Mouse (Mus musculus) cerebellum, postnatal 10 days (tissue): ENCODE measurements at regions not wholly inside any gene's neighbourhood (a gene's known extent, or its start where the extent isn't known, plus 50 kb on each side); places are given as distances from the start of the nearest gene placed in this dataset.
"Not testable (repeated sequence)": the region's sequence is repeated elsewhere in the genome, so short reads cannot be mapped to it uniquely, and the experiment has no call there.

Experiments
- DNase-seq, 2 experiments: peaks; one replicate each; pipeline ENCODE4 v3.0.0; 2021; ENCODE audit warnings: mixed read lengths in 2 of 2

- no peak for DNase-seq
These were observed 397.7 kb downstream of the Isl1 start for GRCm38 (mm10) chr13:115911524-115912459.

GRCm38 (mm10) chr13:115910866-115911449 lies 398.5 kb downstream of the Isl1 start:
- DNase-seq: no peak

- DNase-seq: no peak
These were observed 428.9 kb downstream of the Isl1 start for GRCm38 (mm10) chr13:115880616-115881015.

GRCm38 (mm10) chr13:115860480-115860879 lies 449.0 kb downstream of the Isl1 start:
- no peak for DNase-seq

- DNase-seq: no peak
These were observed 452.9 kb downstream of the Isl1 start for GRCm38 (mm10) chr13:115856632-115857031.

- DNase-seq: no peak
These were observed 456.7 kb downstream of the Isl1 start for GRCm38 (mm10) chr13:115852689-115853356.

GRCm38 (mm10) chr13:115843121-115843520 lies 466.4 kb downstream of the Isl1 start:
- peak in 1 of 2 experiments; percentile 9 for DNase-seq

- peak; percentile 2 to 13 for DNase-seq
These were observed 473.2 kb downstream of the Isl1 start for GRCm38 (mm10) chr13:115836203-115836768.

- DNase-seq: no peak
These were observed 484.3 kb downstream of the Isl1 start for GRCm38 (mm10) chr13:115825191-115825590.

- DNase-seq: no peak
These were observed 487.0 kb downstream of the Isl1 start for GRCm38 (mm10) chr13:115822527-115822926.

GRCm38 (mm10) chr13:115814211-115814610 lies 495.3 kb downstream of the Isl1 start:
- no peak for DNase-seq

- no peak for DNase-seq
These were observed 510.2 kb downstream of the Isl1 start for GRCm38 (mm10) chr13:115799294-115799693.

GRCm38 (mm10) chr13:115751271-115751670 lies 558.2 kb downstream of the Isl1 start:
- no peak for DNase-seq

- DNase-seq: not testable (repeated sequence)
These were observed 567.4 kb downstream of the Isl1 start for GRCm38 (mm10) chr13:115742080-115742479.

- no peak for DNase-seq
These were observed 581.5 kb downstream of the Isl1 start for GRCm38 (mm10) chr13:115727986-115728385.

GRCm38 (mm10) chr13:115725356-115725952 lies 584.0 kb downstream of the Isl1 start:
- DNase-seq: no peak

- DNase-seq: no peak
These were observed 590.2 kb downstream of the Isl1 start for GRCm38 (mm10) chr13:115719276-115719675.

GRCm38 (mm10) chr13:115718859-115719258 lies 590.6 kb downstream of the Isl1 start:
- no peak for DNase-seq

- DNase-seq: no peak
These were observed 594.4 kb upstream of the Itga1 start for GRCm38 (mm10) chr13:115696197-115696596.

- peak; percentile 45 to 63 for DNase-seq
These were observed 585.7 kb upstream of the Itga1 start for GRCm38 (mm10) chr13:115687426-115687825.

GRCm38 (mm10) chr13:115679591-115679990 lies 577.8 kb upstream of the Itga1 start:
- peak; percentile 56 to 59 for DNase-seq

GRCm38 (mm10) chr13:115676836-115677235 lies 575.1 kb upstream of the Itga1 start:
- DNase-seq: no peak

- peak; percentile 9 to 15 for DNase-seq
These were observed 572.0 kb upstream of the Itga1 start for GRCm38 (mm10) chr13:115673729-115674128.
